Mouse (Mus musculus) ovary, postnatal 10 days (tissue): ENCODE measurements around the gene Negr1.

Experiments used
- DNase-seq: peaks from one replicate; pipeline ENCODE4 v3.0.0; 2022; ENCODE audit warnings: low spot score

Gene Negr1

GRCm38 (mm10) chr3:156561524-156562423, at the start of gene Negr1:
Gene Negr1 (plus strand): TSS chr3:156561794.
- DNase-seq, result peak; percentile 62

GRCm38 (mm10) chr3:156526461-156526933, 35.1 kb upstream of the Negr1 start:
- DNase-seq, result no peak

GRCm38 (mm10) chr3:156527231-156527995, 34.2 kb upstream of the Negr1 start:
- no peak for DNase-seq

DNA sequence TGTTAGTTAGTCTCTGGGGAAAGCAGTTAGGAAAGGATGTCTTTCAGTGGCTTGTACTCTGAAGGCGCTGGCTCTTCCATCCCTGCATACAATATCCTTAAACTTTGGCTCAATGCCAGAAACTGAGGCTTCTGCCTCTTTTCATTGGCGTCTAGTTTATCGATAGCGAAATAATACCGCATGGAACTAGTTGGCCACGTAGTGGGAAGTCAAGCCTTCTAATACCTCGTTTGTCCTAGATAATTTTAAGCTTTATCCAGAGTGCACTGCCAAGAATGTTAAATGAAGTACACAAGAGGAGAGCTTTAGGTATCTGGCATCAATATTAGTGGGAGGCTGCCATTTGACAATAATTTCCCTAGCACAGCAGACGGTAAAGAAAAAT, 2.2 kb upstream of the Negr1 start:
- DNase-seq, result no peak

DNA sequence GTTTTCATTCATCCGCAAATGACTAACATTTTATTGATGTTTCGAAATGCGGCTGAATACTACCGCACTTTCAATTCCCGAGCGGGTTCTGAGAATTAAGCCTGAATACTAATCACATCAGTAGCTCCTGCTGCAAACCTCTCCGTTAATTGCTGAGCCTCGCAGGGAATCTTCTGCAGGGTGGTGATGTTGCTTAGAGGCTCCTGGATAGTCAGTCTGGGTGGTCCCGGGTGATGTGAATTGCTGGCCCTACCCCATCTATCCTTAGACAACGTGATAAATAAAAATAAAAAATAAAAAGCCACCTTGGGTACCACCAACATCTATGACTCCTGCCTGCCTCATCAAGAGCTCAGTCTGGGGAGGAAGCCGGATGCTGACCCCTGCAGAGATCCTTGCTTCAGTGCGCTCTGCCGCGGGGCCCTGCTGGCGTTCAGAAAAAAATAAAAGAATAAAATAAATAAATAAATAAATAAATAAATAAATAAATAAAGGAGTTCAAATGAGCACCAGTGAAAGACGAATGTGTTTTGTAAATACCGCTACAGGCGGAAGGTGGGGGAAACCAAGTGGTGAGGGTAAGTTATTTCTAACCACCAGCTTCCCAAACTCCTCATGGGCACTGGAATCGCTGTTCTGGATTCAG, 1.6 kb upstream of the Negr1 start:
- no peak for DNase-seq

DNA sequence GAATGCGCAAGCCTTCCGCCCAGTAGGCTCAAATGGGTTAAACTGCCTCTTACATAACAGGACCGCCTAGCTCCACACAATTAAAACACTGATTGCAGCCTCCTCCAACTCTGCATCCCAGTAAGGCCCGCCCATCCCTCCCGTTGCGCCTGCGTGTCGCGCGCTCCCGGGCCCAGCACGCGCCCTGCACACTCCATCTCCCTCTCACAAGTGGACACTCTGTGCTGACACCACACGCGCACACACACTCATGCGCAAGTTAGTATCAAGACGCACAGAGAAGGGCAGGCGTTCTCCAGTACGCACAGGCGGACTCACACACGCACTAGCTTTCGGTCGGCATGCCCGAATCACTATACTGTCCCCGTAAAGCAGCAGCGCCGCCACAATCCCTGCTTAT, 828 bp upstream of the Negr1 start:
- DNase-seq, result peak; percentile 32

- DNase-seq, result no peak
Observed at GRCm38 (mm10) chr3:156562424-156562785, 811 bp downstream of the Negr1 start.

DNA sequence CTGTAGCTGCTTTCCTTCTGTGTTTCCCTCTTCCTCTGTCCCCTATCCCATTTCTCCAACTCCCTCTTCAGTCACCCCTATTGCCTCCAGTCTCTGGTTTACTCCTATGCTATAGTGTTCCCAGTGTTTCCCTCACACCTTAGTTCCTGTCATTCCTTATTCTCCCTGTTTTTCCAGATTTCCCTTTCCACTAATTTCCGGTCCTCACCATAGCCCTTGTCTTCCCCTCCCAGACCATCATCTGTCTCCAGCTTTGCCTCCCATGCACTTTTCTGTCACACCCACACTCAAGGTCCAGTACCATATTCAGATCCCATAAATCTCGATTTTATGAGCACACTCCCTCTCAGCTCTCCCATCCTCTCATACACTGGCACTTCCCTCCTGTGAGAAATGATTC, 1.2 kb downstream of the Negr1 start:
- no peak for DNase-seq

DNA sequence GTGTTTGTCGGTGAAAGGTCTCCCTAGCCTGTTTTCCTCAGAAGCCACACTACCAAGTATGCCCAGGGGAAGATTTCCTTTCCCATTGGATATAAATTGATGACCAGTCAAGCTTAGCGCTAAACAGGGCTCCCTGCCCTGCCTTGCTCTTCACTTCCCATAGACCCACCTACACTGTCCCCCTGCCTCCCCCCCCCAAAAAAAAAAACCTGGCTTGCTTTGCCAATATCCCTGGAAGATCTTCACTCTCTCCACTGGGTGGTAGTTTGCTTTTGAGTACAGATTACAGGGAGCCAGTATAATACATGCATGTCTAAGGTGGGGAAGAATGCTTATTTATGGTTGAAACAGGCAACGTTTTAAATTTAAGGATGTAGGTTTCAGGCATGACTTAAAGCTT, 1.8 kb downstream of the Negr1 start:
- DNase-seq, result no peak

DNA sequence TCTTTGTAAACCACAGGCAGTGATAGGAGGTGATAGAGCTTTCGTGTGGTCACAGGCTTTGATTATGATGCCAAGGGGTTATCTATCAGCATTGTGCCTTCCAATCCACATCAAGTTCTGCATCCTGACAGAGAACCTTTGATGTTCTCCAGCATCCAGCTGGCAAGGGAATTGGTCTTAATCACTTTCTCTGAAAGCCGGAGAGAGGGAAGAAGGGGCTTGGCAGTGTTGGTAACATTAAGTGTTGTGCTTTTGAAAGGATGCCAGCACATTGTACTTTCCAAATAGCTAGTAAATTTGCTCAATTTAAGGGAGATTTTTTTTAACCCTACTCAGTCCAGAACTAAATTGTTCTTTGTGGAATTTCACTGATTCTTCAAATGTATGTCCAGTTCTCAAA, 11.9 kb downstream of the Negr1 start:
- DNase-seq, result no peak

DNA sequence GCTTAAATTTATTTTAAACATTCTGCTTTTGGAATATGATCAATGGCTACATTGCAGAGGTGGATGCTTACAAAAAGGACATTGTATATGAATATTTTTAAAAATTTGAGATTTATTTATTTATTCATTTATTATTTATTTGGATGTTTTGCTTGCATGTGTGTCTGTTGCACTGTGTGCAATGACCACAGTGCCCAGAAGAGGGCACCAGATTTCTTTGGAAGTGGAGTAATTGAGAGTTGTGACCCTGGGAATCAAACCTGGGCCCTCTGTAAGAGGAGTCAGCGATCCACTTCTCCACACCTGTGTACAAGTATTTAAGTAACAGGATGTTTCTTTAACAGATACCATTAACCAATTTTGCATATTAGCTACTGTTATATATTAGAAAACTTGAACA, 14.7 kb downstream of the Negr1 start:
- no peak for DNase-seq

GRCm38 (mm10) chr3:156590612-156591011, 29.0 kb downstream of the Negr1 start:
- DNase-seq, result no peak

DNA sequence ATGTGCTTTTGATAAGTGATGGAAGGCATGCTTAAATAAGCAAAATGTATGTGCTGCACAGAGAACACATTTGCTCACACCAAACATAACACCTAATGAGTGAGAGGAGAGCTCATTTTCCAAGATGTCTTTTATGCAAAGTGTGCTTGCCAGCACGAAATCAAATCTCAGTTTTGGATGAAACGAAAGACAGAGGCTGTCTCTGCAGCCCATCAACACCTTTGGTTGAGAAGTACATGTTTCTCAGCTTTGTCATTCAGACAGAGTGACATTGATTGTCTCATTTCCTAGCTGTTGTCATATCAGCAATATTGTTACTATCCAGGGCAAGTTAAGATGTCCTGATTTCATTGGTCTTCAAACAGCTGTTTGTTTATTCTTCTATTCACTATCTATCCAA, 29.5 kb downstream of the Negr1 start:
- no peak for DNase-seq

DNA sequence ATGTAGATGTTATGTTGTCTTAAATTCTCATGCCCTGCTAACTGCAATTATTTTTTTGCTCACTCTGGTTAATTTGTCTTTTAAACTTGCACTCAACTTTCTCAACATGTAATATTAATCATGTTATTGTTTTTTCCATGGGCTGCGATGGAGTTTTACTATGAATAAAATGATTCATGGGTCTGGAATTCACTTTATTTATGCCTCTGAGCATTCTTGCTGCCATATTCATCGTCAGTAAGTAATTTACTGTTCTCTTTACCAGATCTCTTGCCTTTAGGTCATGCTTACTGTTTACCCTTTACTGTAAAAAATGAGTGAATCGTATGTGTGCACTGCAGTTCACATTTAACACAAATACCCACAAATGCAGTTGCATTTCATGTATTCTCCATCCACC, 45.3 kb downstream of the Negr1 start:
- DNase-seq, result no peak

DNA sequence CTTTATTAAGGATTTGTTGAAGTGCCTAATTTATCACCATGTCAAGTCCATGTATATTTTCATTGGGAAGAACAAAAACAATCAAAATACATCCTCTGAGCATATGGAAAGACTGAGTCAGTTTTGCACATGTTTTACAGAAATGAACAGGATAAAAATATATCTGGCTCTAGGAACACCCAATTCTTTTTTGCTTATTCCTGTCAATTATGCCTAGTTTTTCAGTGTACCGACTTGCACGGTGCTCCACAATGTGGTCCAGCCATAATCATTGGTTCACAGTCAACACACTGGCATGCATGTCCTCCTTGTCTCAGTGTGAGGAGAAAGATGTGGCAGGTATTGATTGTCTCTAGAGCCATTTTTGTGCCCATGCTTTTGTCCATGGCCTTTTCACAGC, 58.3 kb downstream of the Negr1 start:
- DNase-seq, result no peak

DNA sequence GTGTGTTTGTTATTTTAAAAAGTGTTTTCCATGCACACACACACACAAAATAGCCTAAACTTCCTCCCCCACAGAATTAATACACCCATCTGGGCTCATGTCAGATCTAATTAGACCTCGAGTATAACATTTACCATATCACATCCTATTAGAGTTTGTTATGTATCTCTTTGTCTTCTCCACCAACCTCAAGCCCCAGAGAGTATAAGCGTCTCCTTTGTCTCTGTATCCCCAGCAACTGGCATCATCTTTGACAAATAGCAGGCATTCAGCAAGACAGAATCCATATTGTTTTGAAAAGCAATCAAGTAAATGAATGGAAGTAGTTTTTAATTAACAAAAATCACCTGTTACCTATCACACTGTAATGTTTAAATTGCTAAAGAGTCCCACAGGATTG, 67.0 kb downstream of the Negr1 start:
- no peak for DNase-seq

- DNase-seq, result no peak
Observed at GRCm38 (mm10) chr3:156632942-156633341, 71.3 kb downstream of the Negr1 start.

DNA sequence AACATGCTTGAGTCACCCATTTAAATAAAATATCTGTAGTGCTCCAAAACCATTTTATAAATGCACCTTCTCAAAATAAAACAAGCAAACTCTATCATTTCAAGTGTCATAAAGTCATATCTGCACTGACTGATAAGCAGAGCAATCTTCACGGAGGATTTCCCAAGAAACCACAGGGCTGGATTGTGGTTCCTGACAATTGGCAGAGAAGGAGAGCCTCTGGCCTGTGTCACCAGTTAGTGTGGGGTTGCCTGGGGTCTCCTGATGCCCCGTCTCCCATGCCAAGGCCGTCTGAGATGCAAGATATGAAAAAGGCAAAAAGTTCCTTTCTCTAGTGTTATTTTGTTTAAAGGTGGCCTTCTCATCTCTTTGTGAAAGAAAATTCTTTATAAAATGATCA, 77.8 kb downstream of the Negr1 start:
- no peak for DNase-seq

DNA sequence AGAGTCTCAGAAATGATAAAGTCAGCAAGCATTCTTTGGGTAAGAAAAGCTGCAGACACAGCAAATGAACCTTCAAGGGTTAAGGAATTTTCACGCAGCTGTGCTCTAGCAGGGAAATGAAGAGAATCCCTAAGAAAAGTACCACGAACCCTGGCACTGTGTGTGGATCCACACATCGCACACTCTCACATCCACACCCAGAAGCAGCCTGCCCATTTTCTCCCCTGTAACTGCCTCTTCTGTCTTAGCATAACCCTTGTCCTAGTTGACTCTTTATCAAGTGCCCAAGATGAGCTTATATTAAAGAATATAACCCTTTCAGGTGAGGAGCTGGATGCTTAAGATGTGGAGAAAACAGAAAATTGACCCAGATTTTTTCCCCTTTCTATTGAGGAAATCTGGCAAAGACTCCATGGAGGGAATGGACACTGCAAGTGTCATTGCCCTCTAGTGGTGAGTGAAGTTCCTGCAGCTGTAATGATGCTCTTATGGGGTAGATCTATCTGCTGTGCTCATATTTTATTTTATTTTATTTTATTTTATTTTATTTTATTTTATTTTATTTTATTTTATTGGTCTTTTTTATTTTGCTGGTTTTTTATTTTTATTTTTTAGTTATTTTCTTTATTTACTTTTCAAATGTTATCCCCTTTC, 82.2 kb downstream of the Negr1 start:
- no peak for DNase-seq

GRCm38 (mm10) chr3:156648378-156648777, 86.8 kb downstream of the Negr1 start:
- no peak for DNase-seq

- no peak for DNase-seq
Observed at GRCm38 (mm10) chr3:156662553-156662952, 101.0 kb downstream of the Negr1 start.

GRCm38 (mm10) chr3:156672560-156672959, 111.0 kb downstream of the Negr1 start:
- DNase-seq, result no peak
